In genomic region chr3:135649809-135650208, GRCm38 (mm10) we compare ENCODE assay signal across 23 mouse cellular contexts.
"Had no signal": no experiment of that assay in that cellular context is flagged by ENCODE, and none has a peak within 500 bp of the region (broad histone marks: within the 10 kb centered on the region; RNA-seq: fewer than 3 reads in every experiment).

No protein-coding gene starts in this region.

- H3K27me3 ChIP-seq: limb, embryonic 13.5 days; liver, embryonic 12.5 days; liver, embryonic 15.5 days; lung, embryonic 15.5 days; megakaryocyte, embryonic 14.5 days; neural tube, embryonic 12.5 days; neural tube, embryonic 15.5 days; stomach, embryonic 15.5 days had no signal

- H3K4me2 ChIP-seq: limb, embryonic 13.5 days; liver, embryonic 12.5 days; liver, embryonic 15.5 days; lung, embryonic 15.5 days; neural tube, embryonic 12.5 days; neural tube, embryonic 15.5 days; stomach, embryonic 15.5 days had no signal

- H3K9ac ChIP-seq: limb, embryonic 13.5 days; liver, embryonic 12.5 days; liver, embryonic 15.5 days; lung, embryonic 15.5 days; neural tube, embryonic 12.5 days; neural tube, embryonic 15.5 days; stomach, embryonic 15.5 days had no signal

- DNase-seq: kidney, postnatal 25 days; layer of hippocampus, adult 9-11 months; liver; lung, adult 18-20 months; lung, postnatal 10 days; lung, postnatal 36 days; midbrain, embryonic 14.5 days; right cerebral cortex, postnatal 25 days; spleen, adult 18-20 months; thymus, adult 18-20 months; thymus, postnatal 36 days had no signal

- H3K27ac ChIP-seq: kidney, postnatal 0 days; layer of hippocampus, adult 2 months; limb, embryonic 10.5 days; limb, embryonic 13.5 days; liver, embryonic 12.5 days; liver, embryonic 15.5 days; lung, embryonic 15.5 days; midbrain, embryonic 10.5 days; neural tube, embryonic 12.5 days; neural tube, embryonic 15.5 days; stomach, embryonic 15.5 days had no signal

- H3K9me3 ChIP-seq: limb, embryonic 10.5 days; limb, embryonic 13.5 days; liver, embryonic 12.5 days; liver, embryonic 15.5 days; lung, embryonic 15.5 days; megakaryocyte, embryonic 14.5 days; midbrain, embryonic 10.5 days; neural tube, embryonic 12.5 days; neural tube, embryonic 15.5 days; stomach, embryonic 15.5 days had no signal

- H3K4me3 ChIP-seq: layer of hippocampus, adult 2 months; limb, embryonic 10.5 days; limb, embryonic 13.5 days; liver, embryonic 12.5 days; liver, embryonic 15.5 days; lung, embryonic 15.5 days; megakaryocyte, embryonic 14.5 days; midbrain, embryonic 10.5 days; neural tube, embryonic 12.5 days; neural tube, embryonic 15.5 days; stomach, embryonic 15.5 days had no signal

- H3K4me1 ChIP-seq: limb, embryonic 10.5 days; liver, embryonic 15.5 days; lung, embryonic 15.5 days; midbrain, embryonic 10.5 days; neural tube, embryonic 12.5 days had no signal

- ATAC-seq: liver, embryonic 12.5 days had no signal
